Mouse (Mus musculus) embryonic facial prominence, embryonic 15.5 days (tissue): ENCODE data around the gene Auh. TPM values are rescaled to one million over a fixed set of nuclear protein-coding genes. Genes with fewer than 3 reads are reported as not detected.

Experiments
- ATAC-seq: fragments of 200-750 bp; cut with Nextera tagmentation; 2 replicates; pipeline ENCODE4 v1.8.0; 2017; ENCODE audit warnings: low read depth, moderate TSS enrichment; ENCODE audit not compliant: insufficient number of reproducible peaks, low FRiP score, low TSS enrichment
- H3K27ac ChIP-seq: fragments of 300-500 bp; sonication (generic); replicated peaks from 2 replicates; pipeline ENCODE4 v1.5.1; 2015; ENCODE audit warnings: mild to moderate bottlenecking, inconsistent platforms
- H3K27me3 ChIP-seq: fragments of 300-500 bp; sonication (generic); 2 replicates; pipeline ENCODE4 v1.6.1; 2015; ENCODE audit warnings: inconsistent platforms
- H3K36me3 ChIP-seq: fragments of 300-500 bp; sonication (generic); 2 replicates; pipeline ENCODE4 v1.6.1; 2015; ENCODE audit warnings: mild to moderate bottlenecking, inconsistent platforms
- H3K4me1 ChIP-seq: fragments of 300-500 bp; sonication (generic); 2 replicates; pipeline ENCODE4 v1.6.1; 2015; ENCODE audit warnings: inconsistent platforms
- H3K4me2 ChIP-seq: fragments of 300-500 bp; sonication (generic); replicated peaks from 2 replicates; pipeline ENCODE4 v1.6.1; 2015; ENCODE audit warnings: mild to moderate bottlenecking, inconsistent platforms
- H3K4me3 ChIP-seq: fragments of 300-500 bp; sonication (generic); replicated peaks from 2 replicates; pipeline ENCODE4 v1.5.1; 2015; ENCODE audit warnings: mild to moderate bottlenecking, inconsistent platforms
- H3K9ac ChIP-seq: fragments of 300-500 bp; sonication (generic); 2 replicates; pipeline ENCODE4 v1.6.1; 2015; ENCODE audit warnings: inconsistent platforms
- H3K9me3 ChIP-seq: fragments of 300-500 bp; sonication (generic); replicated peaks from 2 replicates; pipeline ENCODE4 v1.6.1; 2016; ENCODE audit warnings: inconsistent platforms
- WGBS: fragments of 180-500 bp; shearing (Covaris S2); methylation state at CpG from one replicate; pipeline ENCODE4 v1.1.7; 2015; 5-methylcytosine and 5-hydroxymethylcytosine counted together
- polyA plus RNA-seq: library from polyadenylated mRNA; unstranded; fragments of >200 nt; fragmentation: Nextera tagmentation; extraction: Ambion mirVana; gene quantifications from 2 replicates; pipeline ENCODE4 v1.2.1, GENCODE M21; 2015

Gene Auh
- polyA plus RNA-seq, 1 experiment from 2014 or later = 46.5 TPM

DNA sequence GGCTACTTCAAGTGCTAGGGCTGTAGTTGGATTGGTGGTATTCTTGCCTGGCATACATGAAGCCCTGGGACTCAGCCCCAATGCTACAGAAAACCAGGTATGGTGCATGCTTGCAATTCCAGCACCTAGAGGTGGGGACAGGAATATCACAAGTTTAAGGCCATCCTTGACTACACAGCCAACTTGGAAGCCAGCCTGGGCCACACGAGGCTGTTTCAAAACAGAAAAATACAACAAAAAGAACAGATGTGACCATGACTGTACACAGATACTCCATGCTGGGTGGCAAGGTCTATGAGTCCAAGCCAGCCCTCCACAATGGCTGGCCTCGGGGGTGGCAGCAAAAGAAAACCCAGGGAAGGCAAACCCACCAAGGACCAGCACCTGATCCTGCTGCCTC, 95.7 kb downstream of the Auh start:
- no peaks in the 10 kb centered on the region for H3K9me3 ChIP-seq
- ATAC-seq = no peak
- H3K4me1 ChIP-seq = no peaks in the 10 kb centered on the region
- no peak overlapping the region for H3K9ac ChIP-seq
- no peak overlapping the region for H3K4me3 ChIP-seq
- H3K4me2 ChIP-seq = no peak overlapping the region
- no peak overlapping the region for H3K27ac ChIP-seq
- 90% methylated on average over 2 of the region's 2 CpGs for WGBS
- H3K36me3 ChIP-seq = peaks cover 25% of the 10 kb centered on the region; the same call in 1 of the 2 replicates
- no peaks in the 10 kb centered on the region for H3K27me3 ChIP-seq

DNA sequence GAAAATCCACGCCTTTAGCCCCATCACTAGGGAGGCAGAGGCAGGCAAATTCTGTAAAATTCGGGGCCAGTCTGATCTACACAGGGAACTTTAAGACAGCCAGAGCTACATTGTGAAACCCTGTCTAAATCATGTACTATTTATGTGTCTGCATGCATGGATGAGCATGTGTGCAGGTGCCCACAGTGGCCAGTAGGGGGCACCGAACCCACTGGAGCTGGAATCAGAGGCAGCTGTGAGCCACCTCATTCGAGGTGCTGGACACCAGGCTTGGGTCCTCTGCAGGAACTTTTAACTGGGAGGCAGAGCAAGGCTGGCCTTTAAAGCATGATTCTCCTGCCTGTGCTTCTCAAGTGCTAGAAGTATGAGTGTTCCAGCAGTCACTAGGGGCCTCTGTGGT, 96.3 kb downstream of the Auh start:
- ATAC-seq = no peak
- WGBS = 78% methylated on average over 4 of the region's 4 CpGs
- Histone ChIP-seq H3K27me3 (no peaks in the 10 kb centered on the region), H3K9ac (no peak overlapping the region), H3K4me3 (no peak overlapping the region), H3K9me3 (no peaks in the 10 kb centered on the region), H3K36me3 (peaks cover 25% of the 10 kb centered on the region; the same call in 1 of the 2 replicates), H3K27ac (no peak overlapping the region), H3K4me1 (no peaks in the 10 kb centered on the region), H3K4me2 (no peak overlapping the region)

DNA sequence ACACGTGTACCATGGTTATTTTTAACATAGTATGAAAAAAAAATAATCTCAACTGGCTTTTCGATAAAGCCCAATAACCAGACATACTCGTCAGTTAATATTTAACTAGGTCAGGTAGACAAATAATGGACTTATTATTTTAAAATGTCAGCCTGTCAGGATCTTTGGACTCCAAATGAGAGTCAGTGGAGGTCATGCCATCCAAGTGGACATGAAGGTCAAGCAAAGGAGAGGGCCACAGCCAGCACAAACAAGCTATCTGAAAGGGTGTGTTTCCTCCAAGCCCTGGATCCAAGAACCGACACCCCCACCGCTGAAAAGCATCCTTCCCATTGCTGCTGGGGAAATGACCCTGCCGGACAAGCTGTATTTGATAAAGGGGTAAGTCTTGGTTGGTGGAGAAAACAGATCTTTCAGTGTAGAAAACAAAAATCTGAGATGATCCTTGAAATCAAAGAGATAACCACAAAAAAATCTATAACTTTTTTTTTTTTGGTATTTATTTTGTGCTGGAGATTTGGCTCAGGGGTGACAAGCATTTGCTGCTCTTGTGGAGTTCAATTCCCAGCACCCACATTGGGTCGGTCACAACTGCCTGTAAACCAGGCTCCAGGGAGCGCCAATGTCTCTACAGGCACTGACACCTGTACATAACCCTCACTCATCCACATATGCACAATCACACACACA, 96.9 kb downstream of the Auh start:
- Histone ChIP-seq H3K27ac (no peak overlapping the region), H3K4me3 (no peak overlapping the region), H3K4me1 (no peaks in the 10 kb centered on the region), H3K27me3 (no peaks in the 10 kb centered on the region), H3K9ac (no peak overlapping the region), H3K36me3 (peaks cover 21% of the 10 kb centered on the region; the same call in 1 of the 2 replicates), H3K9me3 (no peaks in the 10 kb centered on the region), H3K4me2 (no peak overlapping the region)
- ATAC-seq = no peak
- 87% methylated on average over 8 of the region's 8 CpGs for WGBS

GRCm38 (mm10) chr13:52831037-52831757, 98.3 kb downstream of the Auh start:
- Histone ChIP-seq H3K4me1 (no peaks in the 10 kb centered on the region), H3K27me3 (no peaks in the 10 kb centered on the region), H3K36me3 (peaks cover 10% of the 10 kb centered on the region; the same call in 1 of the 2 replicates), H3K9ac (no peak overlapping the region), H3K4me2 (no peak overlapping the region), H3K27ac (no peak overlapping the region), H3K4me3 (no peak overlapping the region), H3K9me3 (no peaks in the 10 kb centered on the region)
- ATAC-seq = no peak
- 83% methylated on average over 13 of the region's 13 CpGs for WGBS

GRCm38 (mm10) chr13:52828946-52829523, 100.4 kb downstream of the Auh start:
- no peak overlapping the region for H3K4me3 ChIP-seq
- H3K9me3 ChIP-seq = no peaks in the 10 kb centered on the region
- no peak for ATAC-seq
- H3K27me3 ChIP-seq = no peaks in the 10 kb centered on the region
- no peak overlapping the region for H3K27ac ChIP-seq
- H3K4me1 ChIP-seq = no peaks in the 10 kb centered on the region
- no peak overlapping the region for H3K4me2 ChIP-seq
- no peaks in the 10 kb centered on the region for H3K36me3 ChIP-seq
- H3K9ac ChIP-seq = no peak overlapping the region
- 56% methylated on average over 12 of the region's 12 CpGs for WGBS

DNA sequence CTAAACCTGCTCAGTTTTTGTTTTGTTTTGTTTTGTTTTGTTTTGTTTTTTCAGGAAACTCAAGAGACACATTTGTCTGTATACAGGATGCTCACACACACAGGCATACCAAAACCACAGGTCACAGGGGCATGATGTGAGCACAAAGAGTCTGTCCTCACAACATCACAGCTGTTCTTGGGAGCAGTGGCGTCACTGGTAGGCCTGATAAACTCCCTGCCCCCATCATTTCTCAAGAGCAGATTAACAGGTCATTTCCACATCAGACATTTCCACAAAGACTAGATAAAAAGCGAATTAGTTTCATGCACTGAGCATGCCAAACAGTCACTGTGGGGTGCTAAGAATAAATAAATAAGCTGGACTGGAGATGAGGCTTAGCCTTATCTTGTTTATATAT, 101.3 kb downstream of the Auh start:
- no peak for ATAC-seq
- Histone ChIP-seq H3K9me3 (no peaks in the 10 kb centered on the region), H3K27me3 (no peaks in the 10 kb centered on the region), H3K4me1 (peaks cover under 1% of the 10 kb centered on the region; the same call in 1 of the 2 replicates), H3K9ac (no peak overlapping the region), H3K4me3 (no peak overlapping the region), H3K4me2 (no peak overlapping the region), H3K36me3 (no peaks in the 10 kb centered on the region), H3K27ac (no peak overlapping the region)
- 64% methylated on average over 2 of the region's 2 CpGs for WGBS

GRCm38 (mm10) chr13:52826666-52827065, 102.8 kb downstream of the Auh start:
- H3K27me3 ChIP-seq = no peaks in the 10 kb centered on the region
- H3K4me2 ChIP-seq = no peak overlapping the region
- ATAC-seq = no peak
- no peaks in the 10 kb centered on the region for H3K36me3 ChIP-seq
- no peak overlapping the region for H3K4me3 ChIP-seq
- peaks cover 15% of the 10 kb centered on the region for H3K4me1 ChIP-seq
- H3K9ac ChIP-seq = no peak overlapping the region
- H3K27ac ChIP-seq = no peak overlapping the region
- no peaks in the 10 kb centered on the region for H3K9me3 ChIP-seq

- Histone ChIP-seq H3K4me2 (no peak overlapping the region), H3K27ac (no peak overlapping the region), H3K9me3 (no peaks in the 10 kb centered on the region), H3K27me3 (no peaks in the 10 kb centered on the region), H3K9ac (no peak overlapping the region), H3K4me1 (peaks cover 30% of the 10 kb centered on the region), H3K36me3 (no peaks in the 10 kb centered on the region), H3K4me3 (no peak overlapping the region)
- WGBS = 62% methylated on average over 9 of the region's 9 CpGs
- no peak for ATAC-seq
These were observed 104.7 kb downstream of the Auh start for GRCm38 (mm10) chr13:52824754-52825153.

DNA sequence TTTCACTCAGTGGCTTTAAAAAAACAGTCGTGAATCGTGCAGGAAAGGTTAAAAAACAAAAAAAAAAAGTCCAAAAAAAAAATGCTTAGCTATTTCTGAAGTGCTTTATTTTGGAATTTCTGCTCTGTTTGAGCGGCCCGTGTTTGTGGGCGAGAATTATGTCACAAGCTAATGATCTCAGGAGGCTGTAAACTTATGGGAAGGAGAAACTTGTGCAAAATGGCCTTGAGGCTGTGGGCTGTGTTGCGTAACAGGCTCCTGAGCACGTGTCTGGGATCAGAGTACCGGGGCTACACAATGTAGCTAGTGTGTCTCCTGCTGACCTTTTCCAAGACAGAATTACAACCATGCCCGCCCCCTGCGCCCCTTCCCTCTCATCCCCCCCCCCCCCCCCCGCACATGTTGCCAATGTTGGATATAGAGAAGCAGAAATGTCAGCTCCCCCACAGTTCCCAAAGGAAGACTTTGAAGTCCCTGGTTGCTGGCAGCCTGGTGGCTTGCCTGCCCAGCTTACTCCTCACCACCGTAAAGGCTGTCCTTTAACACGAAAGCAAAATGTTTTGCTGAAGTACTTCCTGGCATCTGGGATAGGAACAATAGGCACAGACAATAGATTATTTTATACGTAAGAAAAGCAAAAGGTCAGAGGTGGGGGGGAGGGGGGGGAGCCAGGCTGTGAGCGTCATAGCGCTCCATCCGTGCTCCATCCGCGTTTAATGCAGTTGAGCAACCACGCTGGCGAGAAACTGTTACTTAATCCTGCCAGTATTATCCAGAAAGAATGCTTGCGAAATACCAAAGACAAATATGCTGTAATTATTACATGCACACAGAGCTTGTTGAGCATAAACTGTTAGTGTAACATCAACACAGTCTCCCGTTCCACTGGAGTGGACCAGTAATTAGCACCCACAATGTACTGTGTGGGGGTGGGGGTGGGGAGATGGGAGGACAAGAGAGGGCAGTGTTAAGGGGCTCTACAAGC, 107.0 kb downstream of the Auh start:
- 6% methylated on average over 22 of the region's 23 CpGs for WGBS
- H3K27ac ChIP-seq = peak overlapping the region; percentile 82
- no peaks in the 10 kb centered on the region for H3K36me3 ChIP-seq
- no peak overlapping the region for H3K4me3 ChIP-seq
- H3K4me1 ChIP-seq = peaks cover 50% of the 10 kb centered on the region
- no peaks in the 10 kb centered on the region for H3K9me3 ChIP-seq
- no peak overlapping the region for H3K9ac ChIP-seq
- H3K27me3 ChIP-seq = no peaks in the 10 kb centered on the region
- peak; percentile 40; the same call in 1 of the 2 replicates for ATAC-seq
- H3K4me2 ChIP-seq = peak overlapping the region; percentile 26

- Histone ChIP-seq H3K9ac (no peak overlapping the region), H3K4me3 (no peak overlapping the region), H3K4me2 (no peak overlapping the region), H3K27me3 (no peaks in the 10 kb centered on the region), H3K27ac (peak overlapping the region; percentile 82; the same call in 1 of the 2 replicates), H3K4me1 (peaks cover 50% of the 10 kb centered on the region), H3K9me3 (no peaks in the 10 kb centered on the region), H3K36me3 (no peaks in the 10 kb centered on the region)
- ATAC-seq = no peak
- 59% methylated on average over 9 of the region's 9 CpGs for WGBS
These were observed 107.9 kb downstream of the Auh start for GRCm38 (mm10) chr13:52821571-52821970.

- H3K9ac ChIP-seq = no peak overlapping the region
- WGBS = 79% methylated on average over 4 of the region's 4 CpGs
- no peaks in the 10 kb centered on the region for H3K36me3 ChIP-seq
- no peak overlapping the region for H3K4me3 ChIP-seq
- H3K4me2 ChIP-seq = no peak overlapping the region
- no peak for ATAC-seq
- H3K4me1 ChIP-seq = peaks cover 50% of the 10 kb centered on the region
- no peak overlapping the region for H3K27ac ChIP-seq
- H3K27me3 ChIP-seq = no peaks in the 10 kb centered on the region
- no peaks in the 10 kb centered on the region for H3K9me3 ChIP-seq
These were observed 109.6 kb downstream of the Auh start for GRCm38 (mm10) chr13:52819901-52820300.
